Mouse (Mus musculus): ENCODE measurements around the gene 9330161L09Rik.

DNA sequence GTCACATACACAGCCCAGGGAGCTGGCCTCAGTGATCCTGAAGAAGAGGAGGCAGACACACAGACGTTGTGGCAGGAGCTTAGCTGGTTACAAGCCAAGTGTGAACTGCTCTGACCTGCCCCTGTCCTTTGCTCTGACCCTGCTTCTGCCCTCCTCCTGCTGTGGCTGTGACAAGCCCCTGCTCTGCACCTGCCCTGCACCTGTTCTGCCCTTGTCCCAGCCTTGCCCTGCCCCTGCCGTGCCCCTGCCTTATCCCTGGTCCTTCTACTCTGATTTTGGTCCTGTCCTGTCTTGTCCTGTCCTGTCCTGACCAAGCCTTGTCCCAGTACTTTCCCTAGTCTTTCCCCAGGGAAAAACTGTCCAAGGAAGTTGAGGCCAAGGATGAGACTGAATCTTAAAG, 38.8 kb downstream of the 9330161L09Rik start:
- TF ChIP-seq CTCF (IDR thresholded peaks at IDR 0.05; ENCODE audit: extremely low read depth, insufficient read depth, insufficient read length, insufficient replicate concordance) (no peak), POLR2A (IDR thresholded peaks at IDR 0.05; ENCODE audit: low read depth, low read length) (no peak)
